In genomic region chr13:10982543-10982942, GRCm38 (mm10) we compare ENCODE assay signal across 25 mouse cellular contexts.
"Had no signal": no experiment of that assay in that cellular context is flagged by ENCODE, and none has a peak within 500 bp of the region (broad histone marks: within the 10 kb centered on the region; RNA-seq: fewer than 3 reads in every experiment).

No protein-coding gene starts in this region.

- H3K4me2 ChIP-seq: heart, embryonic 12.5 days; hindbrain, embryonic 12.5 days; hindbrain, embryonic 14.5 days; intestine, embryonic 15.5 days; kidney, embryonic 15.5 days; limb, embryonic 13.5 days; limb, embryonic 15.5 days had no signal

- H3K4me1 ChIP-seq: heart, embryonic 10.5 days; heart, embryonic 12.5 days; hindbrain, embryonic 10.5 days; hindbrain, embryonic 12.5 days; intestine, embryonic 15.5 days; kidney, embryonic 15.5 days; limb, embryonic 13.5 days; limb, embryonic 15.5 days had no signal

- H3K27me3 ChIP-seq: heart, embryonic 12.5 days; hindbrain, embryonic 12.5 days; intestine, embryonic 15.5 days; kidney, embryonic 15.5 days; limb, embryonic 13.5 days; limb, embryonic 15.5 days had no signal

- H3K9me3 ChIP-seq: heart, embryonic 10.5 days; heart, embryonic 12.5 days; hindbrain, embryonic 10.5 days; hindbrain, embryonic 12.5 days; intestine, embryonic 15.5 days; kidney, embryonic 15.5 days; limb, embryonic 13.5 days; limb, embryonic 15.5 days had no signal

- H3K4me3 ChIP-seq: gastrocnemius, adult 2 months; heart, embryonic 10.5 days; heart, embryonic 12.5 days; hindbrain, embryonic 10.5 days; hindbrain, embryonic 12.5 days; intestine, embryonic 15.5 days; kidney, embryonic 15.5 days; limb, embryonic 13.5 days; limb, embryonic 15.5 days had no signal

- H3K27ac ChIP-seq: gastrocnemius, adult 2 months; heart, embryonic 10.5 days; hindbrain, embryonic 10.5 days; hindbrain, embryonic 12.5 days; hindbrain, embryonic 14.5 days; intestine, embryonic 15.5 days; kidney, embryonic 15.5 days; limb, embryonic 13.5 days; limb, embryonic 15.5 days had no signal

- DNase-seq: gastrocnemius, adult 2 months; gastrocnemius, postnatal 10 days; gastrocnemius, postnatal 25 days; heart, adult 18-20 months; heart, postnatal 10 days; heart, postnatal 4 days; kidney, adult 11 months; kidney, adult 2 months; kidney, adult 9 months; kidney, postnatal 10 days; kidney, postnatal 25 days; layer of hippocampus, adult 9-11 months; layer of hippocampus, postnatal 36 days; left cerebral cortex, postnatal 4 days had no signal

- H3K9ac ChIP-seq: heart, embryonic 12.5 days; hindbrain, embryonic 12.5 days; hindbrain, embryonic 14.5 days; intestine, embryonic 15.5 days; kidney, embryonic 15.5 days; limb, embryonic 13.5 days; limb, embryonic 15.5 days had no signal

- ATAC-seq: hindbrain, embryonic 16.5 days; inflammation-experienced regulatory T-cells, adult 6 months; intestine, embryonic 15.5 days had no signal

- H3K36me3 ChIP-seq: heart, embryonic 10.5 days; heart, embryonic 12.5 days; hindbrain, embryonic 10.5 days; hindbrain, embryonic 12.5 days; intestine, embryonic 15.5 days; kidney, embryonic 15.5 days; limb, embryonic 13.5 days; limb, embryonic 15.5 days had no signal
